Mouse (Mus musculus) liver, postnatal 0 days (tissue): ENCODE data around the gene Pdzph1.

Experiments used
- CTCF ChIP-seq: sonication (generic); IDR thresholded peaks from 2 replicates; pipeline ENCODE4 v1.5.1; 2016; ENCODE audit warnings: antibody characterized with exemption, low read depth
- EP300 ChIP-seq: IDR thresholded peaks from 2 replicates; pipeline ENCODE4 v1.6.1; 2016; ENCODE audit warnings: antibody characterized with exemption, low read depth, mild to moderate bottlenecking

DNA sequence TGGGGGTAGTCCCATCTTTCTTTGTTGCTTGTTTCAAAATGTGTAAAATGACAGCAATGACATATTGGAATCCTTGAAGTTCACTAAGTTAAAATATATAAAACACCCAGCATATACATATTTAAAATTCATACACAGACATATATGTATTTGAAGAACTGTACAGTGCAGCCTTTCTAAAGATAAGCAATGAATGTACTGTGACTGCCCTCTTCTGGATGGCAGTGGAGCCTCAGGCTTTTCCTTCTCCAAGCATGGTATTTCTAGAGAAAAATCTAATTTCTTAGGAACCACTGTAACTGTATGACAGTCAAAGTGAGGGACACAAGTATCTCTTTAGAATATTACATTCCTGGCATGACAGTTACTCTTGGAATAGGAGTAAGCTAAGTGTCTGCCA is 120.4 kb downstream of the Pdzph1 start:
- TF ChIP-seq CTCF (0 out of 2 replicates have a peak, but pooled peaks have one; percentile 10), EP300 (no peak)
